Mouse (Mus musculus): ENCODE results near the gene Sarm1.

DNA sequence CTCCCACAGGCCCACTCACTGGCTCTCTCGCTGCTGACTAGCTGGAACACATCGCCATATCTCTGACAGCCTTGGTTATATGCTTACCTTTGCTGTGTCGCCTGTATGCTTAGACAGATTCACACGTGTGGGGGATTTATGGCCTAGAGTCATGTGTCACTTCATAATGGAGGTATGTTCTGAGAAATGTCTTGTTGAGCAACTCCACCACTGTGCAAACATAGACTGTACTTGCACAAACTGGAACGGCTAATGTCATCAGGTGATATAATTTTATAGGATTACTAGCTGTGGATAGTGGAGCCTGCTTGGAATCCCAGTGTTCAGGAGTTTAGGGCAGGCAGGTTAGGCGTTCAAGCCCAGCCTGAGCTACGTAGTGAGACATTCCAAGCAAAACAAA is 60.4 kb downstream of the Sarm1 start:
- TF ChIP-seq CTCF (IDR thresholded peaks at IDR 0.05; ENCODE audit: low read depth): no peak
- TF ChIP-seq EP300 (optimal IDR thresholded peaks at IDR 0.05): no peak
